ENCODE assay signal across 11 mouse cellular contexts in genomic region chr17:79825241-79826030, GRCm38 (mm10).
A peak's percentile ranks its signal among the peaks of the same experiment; 100 is the strongest.
DNase-seq lines count a peak whose midpoint lies in the region; ATAC-seq and TF ChIP-seq lines count a peak whose summit lies in the region.
"Had no signal": no experiment of that assay in that cellular context is flagged by ENCODE, and none has a peak within 500 bp of the region (broad histone marks: within the 10 kb centered on the region; RNA-seq: fewer than 3 reads in every experiment).

No protein-coding gene starts in this region.

- DNase-seq in gastrocnemius, adult 2 months: peak; percentile 24
- no peak for DNase-seq in gastrocnemius, adult 18-20 months (ENCODE audit: low spot score)
- peak; percentile 85 for DNase-seq in left cerebral cortex, postnatal 4 days
- DNase-seq in left cerebral cortex, postnatal 14 days (ENCODE audit: low spot score in 2 of 2): no peak
- peak; percentile 20 for DNase-seq in brain, embryonic 18.5 days (ENCODE audit: low read depth, low spot score)
- no peak for DNase-seq in embryo, embryonic 9.5 days (ENCODE audit: extremely low spot score)
- no peak for DNase-seq in right cerebral cortex, adult 2 months (ENCODE audit: low spot score in 2 of 2)
- DNase-seq: cerebellum, adult 9-11 months; lung, embryonic 14.5 days had no signal

- intact Hi-C loops in gastrocnemius, adult 2 months (cut with DNase I): no loop called here
- intact Hi-C loops in left cerebral cortex, postnatal 4 days (cut with DNase I): no loop called here
- intact Hi-C loops in left cerebral cortex, postnatal 14 days (cut with DNase I): no loop called here

- H3K4me2 ChIP-seq in midbrain, embryonic 16.5 days (ENCODE audit: low read length): no peak overlapping the region
- H3K4me2 ChIP-seq: lung, embryonic 14.5 days; neural tube, embryonic 12.5 days had no signal

- no peak for TF ChIP-seq CTCF in gastrocnemius, adult 2 months (IDR thresholded peaks at IDR 0.05)

- no peaks in the 10 kb centered on the region for H3K9me3 ChIP-seq in midbrain, embryonic 16.5 days (replicated peaks; ENCODE audit: control insufficient read depth, low read length, poor library complexity, severe bottlenecking)
- H3K9me3 ChIP-seq: neural tube, embryonic 12.5 days had no signal

- no peak overlapping the region for H3K9ac ChIP-seq in midbrain, embryonic 16.5 days (ENCODE audit: low read depth, low read length)
- H3K9ac ChIP-seq: lung, embryonic 14.5 days; neural tube, embryonic 12.5 days had no signal

- H3K4me3 ChIP-seq in gastrocnemius, adult 2 months: no peak overlapping the region
- no peak overlapping the region for H3K4me3 ChIP-seq in midbrain, embryonic 16.5 days (ENCODE audit: low read depth, low read length)
- H3K4me3 ChIP-seq: neural tube, embryonic 12.5 days had no signal

- WGBS in midbrain, embryonic 16.5 days: 77% methylated on average over 11 of the region's 11 CpGs

- no peak overlapping the region for H3K27ac ChIP-seq in gastrocnemius, adult 2 months
- H3K27ac ChIP-seq in midbrain, embryonic 16.5 days (ENCODE audit: low read length): no peak overlapping the region
- H3K27ac ChIP-seq: neural tube, embryonic 12.5 days had no signal

- no peaks in the 10 kb centered on the region for H3K36me3 ChIP-seq in midbrain, embryonic 16.5 days (ENCODE audit: control insufficient read depth, insufficient read depth, low read length)
- H3K36me3 ChIP-seq: neural tube, embryonic 12.5 days had no signal

- H3K4me1 ChIP-seq in midbrain, embryonic 16.5 days (ENCODE audit: control insufficient read depth, insufficient read depth, low read length): 0 out of 2 replicates have a peak, but pooled peaks cover 5% of the 10 kb centered on the region
- H3K4me1 ChIP-seq: neural tube, embryonic 12.5 days had no signal

- no peaks in the 10 kb centered on the region; the same call in 1 of the 2 replicates for H3K27me3 ChIP-seq in midbrain, embryonic 16.5 days (ENCODE audit: control insufficient read depth, insufficient read depth, low read depth, low read length)

- ATAC-seq in midbrain, embryonic 16.5 days: peak; percentile 76

Comparison
In these comparisons a context has a peak if more than half of its experiments do, and no peak if none do; other contexts are left out.
1. DNase-seq: peak in gastrocnemius, adult 2 months (single experiment), left cerebral cortex, postnatal 4 days (single experiment) and brain, embryonic 18.5 days (single experiment); none in gastrocnemius, adult 18-20 months (single experiment), left cerebral cortex, postnatal 14 days (0 of 2), embryo, embryonic 9.5 days (single experiment) and right cerebral cortex, adult 2 months (0 of 2).